Mouse (Mus musculus): ENCODE measurements at regions not wholly inside any gene's neighbourhood (a gene's known extent, or its start where the extent isn't known, plus 50 kb on each side); places are given as distances from the start of the nearest gene placed in this dataset.

DNA sequence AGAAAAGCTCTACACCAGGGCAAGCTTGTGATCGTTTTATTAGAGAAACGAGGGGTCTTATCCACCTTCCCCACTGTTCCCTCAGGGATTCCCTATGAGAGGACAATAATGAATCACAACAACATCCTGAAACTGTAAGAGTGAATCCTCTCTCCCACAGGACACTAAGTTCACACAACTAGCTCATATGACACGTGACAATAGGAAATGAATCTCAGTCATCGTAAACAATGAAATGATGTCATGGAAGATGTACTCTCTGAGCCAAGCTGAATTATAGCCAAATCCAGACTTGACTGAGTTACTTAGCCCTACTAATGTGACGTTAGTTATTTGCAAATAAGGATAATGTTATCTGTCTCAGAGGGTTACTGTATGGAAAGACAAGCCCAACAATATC lies 54.6 kb upstream of the Ccn6 start:
- no peak for DNase-seq (ENCODE audit: low spot score)

DNA sequence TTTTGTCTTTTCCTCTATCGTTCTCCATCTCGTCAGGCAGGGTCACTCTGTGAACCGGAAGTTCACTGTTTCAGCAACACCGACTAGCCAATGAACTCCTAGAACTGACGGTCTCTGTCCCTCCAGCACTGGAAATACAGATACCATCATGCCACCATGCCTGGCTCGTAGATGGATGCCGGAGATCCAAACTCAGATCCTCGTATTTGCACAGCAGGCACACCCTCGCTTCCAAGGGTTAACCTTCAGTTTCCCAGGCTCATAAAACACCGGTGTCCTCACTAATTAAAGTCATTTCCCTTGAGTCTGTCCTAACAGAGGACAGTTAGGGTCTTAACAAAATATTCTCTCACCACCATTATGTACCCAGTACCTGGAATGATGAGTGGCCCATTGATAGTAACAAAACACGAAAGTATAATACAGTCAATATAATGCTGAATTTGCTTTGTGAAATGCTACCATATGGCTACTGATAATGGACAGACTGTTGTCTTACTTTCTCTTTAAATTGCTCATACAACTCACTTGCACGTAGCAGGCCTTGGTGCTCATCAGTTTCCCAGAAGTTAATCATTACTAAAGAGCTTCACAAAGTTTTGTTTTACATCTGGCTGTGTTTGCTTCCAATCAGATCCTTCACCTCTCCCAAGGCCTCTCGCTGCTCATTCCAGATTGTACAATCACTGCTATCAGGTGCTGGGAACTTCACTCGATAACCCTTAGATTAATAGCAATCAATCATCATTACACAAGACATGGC lies 52.7 kb upstream of the Ccn6 start:
- DNase-seq (ENCODE audit: low spot score): no peak

DNA sequence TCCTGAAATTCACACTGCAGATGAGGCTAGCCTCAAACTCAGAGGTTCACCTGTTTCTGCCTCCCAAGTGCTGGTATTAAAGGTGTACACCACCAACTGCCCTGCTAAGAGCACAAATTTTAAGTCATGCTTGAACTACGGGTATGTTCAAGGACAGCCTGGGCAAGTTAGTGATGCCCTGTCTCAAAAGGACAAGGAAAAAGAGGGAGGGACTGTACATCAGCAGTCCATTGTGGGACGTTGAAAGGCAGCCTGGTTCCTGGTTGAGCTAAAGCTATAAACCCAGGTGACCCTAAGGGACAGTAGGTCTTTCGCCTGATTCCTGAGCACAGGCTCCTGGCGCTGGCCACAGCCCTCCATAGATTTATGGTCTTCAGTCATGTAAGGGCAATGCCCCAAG lies 51.0 kb upstream of the Ccn6 start:
- DNase-seq (ENCODE audit: low spot score): no peak
